Mouse (Mus musculus) kidney, adult 2 months (tissue): ENCODE results near the gene Iqcf3.
"Not testable (repeated sequence)": the region's sequence is repeated elsewhere in the genome, so short reads cannot be mapped to it uniquely, and the experiment has no call there.

Experiments used
- CTCF ChIP-seq: fragments of 200-500 bp; conservative IDR thresholded peaks from 2 replicates; pipeline ENCODE4 v1.5.1; 2011; ENCODE audit warnings: low read depth, mild to moderate bottlenecking, control low read depth, low read length, moderate library complexity, mixed read lengths; ENCODE audit not compliant: insufficient read depth, insufficient read length
- POLR2A ChIP-seq: fragments of 200-500 bp; IDR thresholded peaks from one replicate; pipeline ENCODE4 v1.6.1; 2011; ENCODE audit warnings: low read depth, low read length, control low read depth

DNA sequence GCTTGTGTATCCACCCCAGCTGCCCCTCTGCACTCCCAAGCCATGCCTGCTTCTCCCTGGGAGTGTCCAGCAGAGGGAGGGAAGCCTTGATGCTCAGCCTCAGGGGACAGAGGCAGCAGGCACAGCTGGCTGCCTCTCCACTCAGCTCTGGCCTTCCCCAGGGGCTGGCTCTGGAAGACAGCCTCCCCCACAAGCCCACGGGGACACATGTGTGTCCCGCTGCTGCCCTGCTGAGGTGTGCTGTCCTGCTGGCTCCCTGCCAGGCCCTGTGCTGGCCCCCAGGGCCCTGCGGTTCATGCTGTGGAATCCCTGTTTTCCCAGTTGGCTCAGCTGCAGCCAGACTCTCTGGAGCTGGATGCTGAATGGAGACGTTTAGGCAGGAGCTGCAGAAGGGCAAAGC lies 34.0 kb upstream of the Iqcf3 start:
- not testable (repeated sequence) for TF ChIP-seq CTCF, POLR2A
